Mouse (Mus musculus): ENCODE results near the gene Rdh7. TPM values are rescaled to one million over a fixed set of nuclear protein-coding genes. Genes with fewer than 3 reads are reported as not detected.

Gene Rdh7
- polyA plus RNA-seq, 1 experiment = not detected

DNA sequence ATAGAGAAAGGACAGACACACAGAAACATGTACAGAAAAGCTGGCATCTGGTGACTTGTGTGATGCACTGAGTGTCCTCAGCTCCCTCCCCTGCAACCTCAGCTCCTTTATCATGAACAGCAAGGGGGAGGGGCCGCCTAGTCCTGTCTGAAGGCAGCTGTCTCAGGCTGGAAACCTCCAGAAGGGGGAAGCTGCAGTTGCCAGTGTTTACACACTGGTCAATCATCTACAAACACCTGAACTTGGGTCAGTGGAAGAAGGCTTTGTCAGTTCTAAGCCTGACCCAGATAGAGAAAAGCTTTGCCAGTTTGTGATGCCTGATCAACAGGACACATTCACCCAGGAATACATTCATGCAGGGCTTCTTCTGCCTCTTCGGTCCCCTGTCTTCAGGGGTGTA is 10.9 kb downstream of the Rdh7 start:
- TF ChIP-seq FOSL1 (IDR thresholded peaks at IDR 0.05; ENCODE audit: insufficient read depth, low read length, poor library complexity, severe bottlenecking) = no peak
- TF ChIP-seq MYOD1 (IDR thresholded peaks at IDR 0.05; ENCODE audit: control insufficient read depth, insufficient read length, low read depth) = no peak
- no peak overlapping the region for H3ac ChIP-seq (ENCODE audit: control insufficient read depth, insufficient read length, low read depth)
- peaks cover 3% of the 10 kb centered on the region for H3K27me3 ChIP-seq (ENCODE audit: control insufficient read depth, insufficient read depth, insufficient read length)
- no peaks in the 10 kb centered on the region for H3K79me2 ChIP-seq (ENCODE audit: control insufficient read depth, insufficient read depth)
- H3K4me3 ChIP-seq (ENCODE audit: insufficient read depth, poor library complexity, severe bottlenecking) = no peak overlapping the region
- no peaks in the 10 kb centered on the region for H3K36me3 ChIP-seq (ENCODE audit: control insufficient read depth, insufficient read depth)
- H3K79me3 ChIP-seq (ENCODE audit: low read depth) = no peaks in the 10 kb centered on the region

DNA sequence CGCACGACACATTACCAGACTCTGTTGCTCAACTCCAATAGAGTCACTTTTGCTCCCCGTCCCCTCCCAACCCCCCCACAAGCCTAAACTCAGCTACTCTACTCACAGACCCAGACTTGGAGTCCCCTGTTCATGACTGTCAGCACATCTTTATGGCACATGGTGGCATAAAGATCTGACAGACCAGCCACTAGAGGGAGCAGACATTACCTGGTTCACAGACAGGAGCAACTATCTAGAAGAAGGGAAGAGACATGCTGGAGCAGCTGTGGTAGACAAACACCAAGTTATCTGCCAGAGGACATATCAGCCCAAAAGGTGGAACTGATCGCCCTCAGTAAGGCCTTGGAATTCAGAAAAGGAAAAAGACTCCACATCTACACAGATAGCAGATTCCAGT is 16.1 kb downstream of the Rdh7 start:
- Histone ChIP-seq H3K4me3 (ENCODE audit: insufficient read depth, poor library complexity, severe bottlenecking) (no peak overlapping the region), H3K36me3 (ENCODE audit: control insufficient read depth, insufficient read depth) (no peaks in the 10 kb centered on the region), H3ac (ENCODE audit: control insufficient read depth, insufficient read length, low read depth) (no peak overlapping the region), H3K79me2 (ENCODE audit: control insufficient read depth, insufficient read depth) (no peaks in the 10 kb centered on the region), H3K79me3 (ENCODE audit: low read depth) (no peaks in the 10 kb centered on the region), H3K27me3 (ENCODE audit: control insufficient read depth, insufficient read depth, insufficient read length) (peaks cover 3% of the 10 kb centered on the region)
- TF ChIP-seq FOSL1 (IDR thresholded peaks at IDR 0.05; ENCODE audit: insufficient read depth, low read length, poor library complexity, severe bottlenecking) = no peak
- no peak for TF ChIP-seq MYOD1 (IDR thresholded peaks at IDR 0.05; ENCODE audit: control insufficient read depth, insufficient read length, low read depth)
- TF ChIP-seq CEBPB (IDR thresholded peaks at IDR 0.05; ENCODE audit: low read depth) = no peak
- TF ChIP-seq MAX (IDR thresholded peaks at IDR 0.05) = no peak
- TF ChIP-seq USF1 (IDR thresholded peaks at IDR 0.05; ENCODE audit: low read depth) = no peak
- no peak for TF ChIP-seq CTCF (IDR thresholded peaks at IDR 0.05; ENCODE audit: control insufficient read depth, insufficient read depth, insufficient read length)

- Histone ChIP-seq H3K36me3 (ENCODE audit: control insufficient read depth, insufficient read depth) (no peaks in the 10 kb centered on the region), H3K27me3 (ENCODE audit: control insufficient read depth, insufficient read depth, insufficient read length) (peaks cover 3% of the 10 kb centered on the region), H3ac (ENCODE audit: control insufficient read depth, insufficient read length, low read depth) (no peak within 1 kb of the TSS), H3K79me3 (ENCODE audit: low read depth) (no peaks in the 10 kb centered on the region), H3K4me3 (ENCODE audit: insufficient read depth, poor library complexity, severe bottlenecking) (no peak within 1 kb of the TSS), H3K79me2 (ENCODE audit: control insufficient read depth, insufficient read depth) (no peaks in the 10 kb centered on the region)
- TF ChIP-seq MYOG (IDR thresholded peaks at IDR 0.05; ENCODE audit: control insufficient read depth, extremely low read depth, insufficient read length) = no peak
- no peak for TF ChIP-seq MYOD1 (IDR thresholded peaks at IDR 0.05; ENCODE audit: control insufficient read depth, insufficient read length, low read depth)
- TF ChIP-seq CEBPB (IDR thresholded peaks at IDR 0.05; ENCODE audit: low read depth) = no peak
- TF ChIP-seq CTCF (IDR thresholded peaks at IDR 0.05; ENCODE audit: control insufficient read depth, insufficient read depth, insufficient read length) = no peak
- TF ChIP-seq MAX (IDR thresholded peaks at IDR 0.05) = no peak
- no peak for TF ChIP-seq USF1 (IDR thresholded peaks at IDR 0.05; ENCODE audit: low read depth)
- TF ChIP-seq FOSL1 (IDR thresholded peaks at IDR 0.05; ENCODE audit: insufficient read depth, low read length, poor library complexity, severe bottlenecking) = no peak
Measured at GRCm38 (mm10) chr10:127866232-127866631, 22.4 kb downstream of the Rdh7 start, which contains the start of gene Rdh16f2. Gene Rdh16f2, plus strand, starts transcription at chr10:127866474.

- Histone ChIP-seq H3K79me2 (ENCODE audit: control insufficient read depth, insufficient read depth) (no peaks in the 10 kb centered on the region), H3K79me3 (ENCODE audit: low read depth) (no peaks in the 10 kb centered on the region), H3K4me3 (ENCODE audit: insufficient read depth, poor library complexity, severe bottlenecking) (no peak overlapping the region), H3K36me3 (ENCODE audit: control insufficient read depth, insufficient read depth) (no peaks in the 10 kb centered on the region), H3ac (ENCODE audit: control insufficient read depth, insufficient read length, low read depth) (no peak overlapping the region), H3K27me3 (ENCODE audit: control insufficient read depth, insufficient read depth, insufficient read length) (peaks cover 6% of the 10 kb centered on the region)
- TF ChIP-seq FOSL1 (IDR thresholded peaks at IDR 0.05; ENCODE audit: insufficient read depth, low read length, poor library complexity, severe bottlenecking) (no peak), MAX (IDR thresholded peaks at IDR 0.05) (no peak), MYOD1 (IDR thresholded peaks at IDR 0.05; ENCODE audit: control insufficient read depth, insufficient read length, low read depth) (no peak), MYOG (IDR thresholded peaks at IDR 0.05; ENCODE audit: control insufficient read depth, extremely low read depth, insufficient read length) (no peak), CTCF (IDR thresholded peaks at IDR 0.05; ENCODE audit: control insufficient read depth, insufficient read depth, insufficient read length) (no peak), USF1 (IDR thresholded peaks at IDR 0.05; ENCODE audit: low read depth) (no peak), CEBPB (IDR thresholded peaks at IDR 0.05; ENCODE audit: low read depth) (no peak)
Measured at GRCm38 (mm10) chr10:127864931-127865330, 23.7 kb downstream of the Rdh7 start.

- no peak overlapping the region for H3K4me3 ChIP-seq (ENCODE audit: insufficient read depth, poor library complexity, severe bottlenecking)
- no peak overlapping the region for H3ac ChIP-seq (ENCODE audit: control insufficient read depth, insufficient read length, low read depth)
- H3K79me3 ChIP-seq (ENCODE audit: low read depth) = no peaks in the 10 kb centered on the region
- no peaks in the 10 kb centered on the region for H3K79me2 ChIP-seq (ENCODE audit: control insufficient read depth, insufficient read depth)
- peaks cover 5% of the 10 kb centered on the region for H3K27me3 ChIP-seq (ENCODE audit: control insufficient read depth, insufficient read depth, insufficient read length)
- H3K36me3 ChIP-seq (ENCODE audit: control insufficient read depth, insufficient read depth) = no peaks in the 10 kb centered on the region
- TF ChIP-seq USF1 (IDR thresholded peaks at IDR 0.05; ENCODE audit: low read depth) = no peak
- no peak for TF ChIP-seq FOSL1 (IDR thresholded peaks at IDR 0.05; ENCODE audit: insufficient read depth, low read length, poor library complexity, severe bottlenecking)
- TF ChIP-seq MYOG (IDR thresholded peaks at IDR 0.05; ENCODE audit: control insufficient read depth, extremely low read depth, insufficient read length) = no peak
- no peak for TF ChIP-seq CEBPB (IDR thresholded peaks at IDR 0.05; ENCODE audit: low read depth)
- TF ChIP-seq CTCF (IDR thresholded peaks at IDR 0.05; ENCODE audit: control insufficient read depth, insufficient read depth, insufficient read length) = no peak
- no peak for TF ChIP-seq MYOD1 (IDR thresholded peaks at IDR 0.05; ENCODE audit: control insufficient read depth, insufficient read length, low read depth)
- TF ChIP-seq MAX (IDR thresholded peaks at IDR 0.05) = no peak
Measured at GRCm38 (mm10) chr10:127856376-127856775, 32.2 kb downstream of the Rdh7 start.

DNA sequence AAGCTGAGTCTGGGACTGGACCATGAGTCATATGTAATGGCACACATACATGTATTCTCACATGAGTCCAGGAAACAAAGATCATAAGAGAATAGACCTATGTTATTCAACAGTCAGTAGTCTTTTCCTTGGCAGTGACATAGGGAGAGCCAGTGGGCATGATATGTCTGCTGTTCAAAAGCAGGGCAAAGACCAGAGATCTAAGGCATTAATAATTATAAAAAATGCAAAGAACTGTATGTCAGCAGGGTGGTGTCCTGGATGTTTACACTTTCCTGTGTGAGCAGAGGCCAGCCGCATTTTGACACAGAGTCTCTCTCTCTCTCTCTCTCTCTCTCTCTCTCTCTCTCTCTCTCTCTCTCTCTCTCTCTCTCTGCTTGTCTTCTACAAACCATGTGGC is 39.0 kb downstream of the Rdh7 start, which contains the start of gene Rdh19:
Gene Rdh19, plus strand, starts transcription at position 301 of the 400 bp plus-strand sequence.
- no peak within 1 kb of the TSS for H3K4me3 ChIP-seq (ENCODE audit: insufficient read depth, poor library complexity, severe bottlenecking)
- H3K79me2 ChIP-seq (ENCODE audit: control insufficient read depth, insufficient read depth) = no peaks in the 10 kb centered on the region
- H3ac ChIP-seq (ENCODE audit: control insufficient read depth, insufficient read length, low read depth) = no peak within 1 kb of the TSS
- H3K79me3 ChIP-seq (ENCODE audit: low read depth) = no peaks in the 10 kb centered on the region
- no peaks in the 10 kb centered on the region for H3K36me3 ChIP-seq (ENCODE audit: control insufficient read depth, insufficient read depth)
- H3K27me3 ChIP-seq (ENCODE audit: control insufficient read depth, insufficient read depth, insufficient read length) = peaks cover 8% of the 10 kb centered on the region
- TF ChIP-seq USF1 (IDR thresholded peaks at IDR 0.05; ENCODE audit: low read depth) (no peak), MAX (IDR thresholded peaks at IDR 0.05) (no peak), MYOD1 (IDR thresholded peaks at IDR 0.05; ENCODE audit: control insufficient read depth, insufficient read length, low read depth) (no peak), FOSL1 (IDR thresholded peaks at IDR 0.05; ENCODE audit: insufficient read depth, low read length, poor library complexity, severe bottlenecking) (no peak), MYOG (IDR thresholded peaks at IDR 0.05; ENCODE audit: control insufficient read depth, extremely low read depth, insufficient read length) (no peak), CTCF (IDR thresholded peaks at IDR 0.05; ENCODE audit: control insufficient read depth, insufficient read depth, insufficient read length) (no peak), CEBPB (IDR thresholded peaks at IDR 0.05; ENCODE audit: low read depth) (no peak)

Measured in C2C12 (cell line).